Mouse (Mus musculus) frontal cortex, postnatal 25 days (tissue): ENCODE results near the gene 1700001K19Rik.
"Not testable (repeated sequence)": the region's sequence is repeated elsewhere in the genome, so short reads cannot be mapped to it uniquely, and the experiment has no call there.

ENCODE experiments used
- DNase-seq, 2 experiments: peaks; one replicate each; pipeline ENCODE4 v3.0.0; 2022; ENCODE audit warnings: low spot score in 2 of 2

1700001K19Rik gene

GRCm38 (mm10) chr12:110696173-110696974 is 14.0 kb upstream of the 1700001K19Rik start:
- peak; percentile 94 for DNase-seq

- DNase-seq: peak; percentile 28 to 58
Observed at GRCm38 (mm10) chr12:110695676-110696171, 13.3 kb upstream of the 1700001K19Rik start.

- DNase-seq: not testable (repeated sequence)
Observed at GRCm38 (mm10) chr12:110693378-110693777, 11.0 kb upstream of the 1700001K19Rik start.

- DNase-seq: no peak
Observed at GRCm38 (mm10) chr12:110689919-110690643, 7.7 kb upstream of the 1700001K19Rik start.

GRCm38 (mm10) chr12:110688921-110689320 is 6.5 kb upstream of the 1700001K19Rik start:
- DNase-seq: not testable (repeated sequence)

GRCm38 (mm10) chr12:110687894-110688734 is 5.7 kb upstream of the 1700001K19Rik start:
- peak in 1 of 2 experiments; percentile 27 for DNase-seq

- no peak for DNase-seq
Observed at GRCm38 (mm10) chr12:110683580-110683979, 1.2 kb upstream of the 1700001K19Rik start.

- DNase-seq: no peak
Observed at GRCm38 (mm10) chr12:110681878-110682277, 541 bp downstream of the 1700001K19Rik start.

GRCm38 (mm10) chr12:110681191-110681590 is 1.2 kb downstream of the 1700001K19Rik start:
- no peak for DNase-seq

GRCm38 (mm10) chr12:110674243-110674642 is 8.2 kb downstream of the 1700001K19Rik start:
- no peak for DNase-seq

- DNase-seq: no peak
Observed at GRCm38 (mm10) chr12:110667466-110668077, 14.8 kb downstream of the 1700001K19Rik start.

GRCm38 (mm10) chr12:110661746-110662145 is 20.7 kb downstream of the 1700001K19Rik start:
- DNase-seq: no peak

- DNase-seq: no peak
Observed at GRCm38 (mm10) chr12:110651464-110651863, 31.0 kb downstream of the 1700001K19Rik start.

GRCm38 (mm10) chr12:110650241-110650641 is 32.2 kb downstream of the 1700001K19Rik start:
- peak in 1 of 2 experiments; percentile 19 for DNase-seq

GRCm38 (mm10) chr12:110637507-110638114 is 44.8 kb downstream of the 1700001K19Rik start:
- no peak for DNase-seq

- DNase-seq: no peak
Observed at GRCm38 (mm10) chr12:110636293-110636692, 46.1 kb downstream of the 1700001K19Rik start.

- no peak for DNase-seq
Observed at GRCm38 (mm10) chr12:110630056-110630455, 52.4 kb downstream of the 1700001K19Rik start.
